Mouse (Mus musculus) spleen, postnatal 10 days (tissue): ENCODE results near the gene Il2rb.
A peak's percentile ranks its signal among the peaks of the same experiment; 100 is the strongest.

Experiments
- DNase-seq, 2 experiments: peaks; one replicate each; pipeline ENCODE4 v3.0.0; 2021 to 2022; ENCODE audit warnings: low spot score in 2 of 2

Gene Il2rb

GRCm38 (mm10) chr15:78520112-78520715, 25.1 kb upstream of the Il2rb start:
- no peak for DNase-seq

- DNase-seq = peak in 1 of 2 experiments; percentile 28
These were observed 23.1 kb upstream of the Il2rb start for GRCm38 (mm10) chr15:78518221-78518620.

GRCm38 (mm10) chr15:78515759-78516158, 20.7 kb upstream of the Il2rb start:
- no peak for DNase-seq

- peak; percentile 69 to 80 for DNase-seq
These were observed 19.5 kb upstream of the Il2rb start for GRCm38 (mm10) chr15:78514393-78515146.

- DNase-seq = no peak
These were observed 17.9 kb upstream of the Il2rb start for GRCm38 (mm10) chr15:78513019-78513418.

- DNase-seq = no peak
These were observed 16.9 kb upstream of the Il2rb start for GRCm38 (mm10) chr15:78511951-78512350.

- no peak for DNase-seq
These were observed 15.7 kb upstream of the Il2rb start for GRCm38 (mm10) chr15:78510736-78511135.

- peak in 1 of 2 experiments; percentile 26 for DNase-seq
These were observed 15.1 kb upstream of the Il2rb start for GRCm38 (mm10) chr15:78510121-78510576.

- DNase-seq = no peak
These were observed 14.3 kb upstream of the Il2rb start for GRCm38 (mm10) chr15:78509297-78509899.

- DNase-seq = no peak
These were observed 13.4 kb upstream of the Il2rb start for GRCm38 (mm10) chr15:78508443-78508842.

- no peak for DNase-seq
These were observed 10.5 kb upstream of the Il2rb start for GRCm38 (mm10) chr15:78505541-78505940.

GRCm38 (mm10) chr15:78504816-78505215, 9.7 kb upstream of the Il2rb start:
- no peak for DNase-seq

- DNase-seq = no peak
These were observed 8.9 kb upstream of the Il2rb start for GRCm38 (mm10) chr15:78504013-78504412.

GRCm38 (mm10) chr15:78502437-78503132, 7.5 kb upstream of the Il2rb start:
- DNase-seq = no peak

- DNase-seq = no peak
These were observed 1.6 kb downstream of the Il2rb start for GRCm38 (mm10) chr15:78493401-78494010.

- DNase-seq = no peak
These were observed 3.8 kb downstream of the Il2rb start for GRCm38 (mm10) chr15:78491301-78491700.

GRCm38 (mm10) chr15:78489906-78490305, 5.2 kb downstream of the Il2rb start:
- no peak for DNase-seq

GRCm38 (mm10) chr15:78489248-78489647, 5.8 kb downstream of the Il2rb start:
- DNase-seq = no peak

- DNase-seq = no peak
These were observed 8.0 kb downstream of the Il2rb start for GRCm38 (mm10) chr15:78487066-78487465.

GRCm38 (mm10) chr15:78486564-78486963, 8.5 kb downstream of the Il2rb start:
- DNase-seq = no peak

GRCm38 (mm10) chr15:78483311-78483710, 11.8 kb downstream of the Il2rb start:
- DNase-seq = no peak

- no peak for DNase-seq
These were observed 12.6 kb downstream of the Il2rb start for GRCm38 (mm10) chr15:78482518-78482917.
